In the genomic region with DNA sequence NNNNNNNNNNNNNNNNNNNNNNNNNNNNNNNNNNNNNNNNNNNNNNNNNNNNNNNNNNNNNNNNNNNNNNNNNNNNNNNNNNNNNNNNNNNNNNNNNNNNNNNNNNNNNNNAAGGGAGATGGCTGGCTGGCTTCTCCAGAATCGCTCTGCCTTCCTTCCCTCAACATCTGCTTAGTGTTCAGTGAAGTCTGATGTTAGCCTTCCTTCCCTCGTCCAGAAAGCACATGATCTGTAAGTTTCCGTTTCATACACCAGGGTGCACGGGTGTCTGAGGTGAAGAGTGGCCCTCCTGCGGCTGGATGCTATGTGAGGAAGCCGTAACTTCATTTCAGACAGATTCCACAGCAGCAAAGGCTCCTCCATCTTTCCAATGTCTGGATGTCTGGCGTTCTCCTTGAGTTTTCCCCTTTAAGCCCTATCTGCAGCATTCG, we compare ENCODE assay signal across 12 mouse cellular contexts. TPM values are rescaled to one million over a fixed set of nuclear protein-coding genes. Genes with fewer than 3 reads are reported as not detected.
DNase-seq lines count a peak whose midpoint lies in the region; ATAC-seq lines count a peak whose summit lies in the region.
"Had no signal": no experiment of that assay in that cellular context is flagged by ENCODE, and none has a peak within 500 bp of the region (broad histone marks: within the 10 kb centered on the region; RNA-seq: fewer than 3 reads in every experiment).

No protein-coding gene starts in this region.

- H3K27ac ChIP-seq in kidney, embryonic 14.5 days (ENCODE audit: low read depth, low read length) = no peak overlapping the region
- no peak overlapping the region for H3K27ac ChIP-seq in neural tube, embryonic 15.5 days (replicated peaks)
- H3K27ac ChIP-seq: hindbrain, embryonic 12.5 days had no signal

- 58% methylated on average over 8 of the region's 8 CpGs for WGBS in kidney, embryonic 14.5 days
- 78% methylated on average over 8 of the region's 8 CpGs for WGBS in neural tube, embryonic 15.5 days

- peak overlapping the region; percentile 29; the same call in 1 of the 2 replicates for H3K4me2 ChIP-seq in kidney, embryonic 14.5 days (replicated peaks; ENCODE audit: low read depth, low read length)
- no peak overlapping the region for H3K4me2 ChIP-seq in neural tube, embryonic 15.5 days
- H3K4me2 ChIP-seq: hindbrain, embryonic 12.5 days; midbrain, embryonic 11.5 days had no signal

- no peaks in the 10 kb centered on the region; the same call in 1 of the 2 replicates for H3K36me3 ChIP-seq in kidney, embryonic 14.5 days (ENCODE audit: control insufficient read depth, insufficient read depth, low read length)
- H3K36me3 ChIP-seq in neural tube, embryonic 15.5 days = no peaks in the 10 kb centered on the region
- H3K36me3 ChIP-seq: hindbrain, embryonic 12.5 days had no signal

- no peaks in the 10 kb centered on the region for H3K27me3 ChIP-seq in kidney, embryonic 14.5 days (ENCODE audit: control insufficient read depth, insufficient read depth, low read length)
- no peaks in the 10 kb centered on the region for H3K27me3 ChIP-seq in neural tube, embryonic 15.5 days (replicated peaks)
- H3K27me3 ChIP-seq: hindbrain, embryonic 12.5 days had no signal

- no peak for ATAC-seq in kidney, embryonic 14.5 days (ENCODE audit: low FRiP score, low TSS enrichment)
- peak; percentile 33 for ATAC-seq in granulocyte monocyte progenitor cell, adult 5-6 weeks (replicated peaks; ENCODE audit: poor library complexity, severe bottlenecking)
- peak; percentile 18 for ATAC-seq in megakaryocyte progenitor cell, adult 5-6 weeks (replicated peaks; ENCODE audit: poor library complexity)
- ATAC-seq in neural tube, embryonic 15.5 days (ENCODE audit: low FRiP score) = no peak
- ATAC-seq: forebrain, embryonic 16.5 days had no signal

- H3K9me3 ChIP-seq in kidney, embryonic 14.5 days (ENCODE audit: control insufficient read depth, low read length) = no peaks in the 10 kb centered on the region
- no peaks in the 10 kb centered on the region for H3K9me3 ChIP-seq in neural tube, embryonic 15.5 days (replicated peaks)
- H3K9me3 ChIP-seq: hindbrain, embryonic 12.5 days had no signal

- H3K9ac ChIP-seq in kidney, embryonic 14.5 days (ENCODE audit: low read depth, low read length) = no peak overlapping the region
- no peak overlapping the region for H3K9ac ChIP-seq in neural tube, embryonic 15.5 days (replicated peaks)
- H3K9ac ChIP-seq: hindbrain, embryonic 12.5 days had no signal

- H3K4me1 ChIP-seq in kidney, embryonic 14.5 days (ENCODE audit: control insufficient read depth, insufficient read depth, low read length) = peaks cover 11% of the 10 kb centered on the region
- H3K4me1 ChIP-seq in neural tube, embryonic 15.5 days = peaks cover 4% of the 10 kb centered on the region; the same call in 1 of the 2 replicates

- DNase-seq in kidney, adult 11 months = no peak
- peak; percentile 19 for DNase-seq in T-cell, adult 2 months (ENCODE audit: low spot score)
- DNase-seq in layer of hippocampus, adult 9-11 months = no peak
- no peak for DNase-seq in gastrocnemius, postnatal 4 days (ENCODE audit: low spot score in 2 of 2)
- DNase-seq: cerebellum, adult 2 months had no signal

- no peak overlapping the region for H3K4me3 ChIP-seq in kidney, embryonic 14.5 days (ENCODE audit: low read length)
- no peak overlapping the region for H3K4me3 ChIP-seq in neural tube, embryonic 15.5 days (replicated peaks)
- H3K4me3 ChIP-seq: hindbrain, embryonic 12.5 days had no signal

RNA-seq across cellular contexts. Expression of a gene that starts 32.1 kb away (rescaled TPM):
- polyA plus RNA-seq in kidney, embryonic 14.5 days (2014; fragmentation: Nextera tagmentation; extraction: Ambion mirVana) = 1.4 and 2.4 TPM in 2 replicates
- 0.06 TPM in 1 of 2 replicates, not detected in the other for total RNA-seq in granulocyte monocyte progenitor cell, adult 5-6 weeks (2014; fragmentation: Nextera tagmentation)
- 0.15 and 0.78 TPM in 2 replicates for total RNA-seq in granulocyte monocyte progenitor cell, adult 5-6 weeks (2017)
- total RNA-seq in megakaryocyte progenitor cell, adult 5-6 weeks (2015) = 0.86 and 1.1 TPM in 2 replicates
- total RNA-seq in megakaryocyte progenitor cell, adult 5-6 weeks (2017) = 0.81 and 0.92 TPM in 2 replicates
- 1 to 10 TPM; 3.0 to 3.8 TPM for total RNA-seq in gastrocnemius, postnatal 4 days (2021)
- 8.2 and 8.5 TPM in 2 replicates for polyA plus RNA-seq in neural tube, embryonic 15.5 days (2015; fragmentation: Nextera tagmentation; extraction: Ambion mirVana)

Comparison
In these comparisons a context has a peak if more than half of its experiments do, and no peak if none do; other contexts are left out.
1. ATAC-seq: peak in granulocyte monocyte progenitor cell, adult 5-6 weeks (single experiment) and megakaryocyte progenitor cell, adult 5-6 weeks (single experiment); none in kidney, embryonic 14.5 days (single experiment) and neural tube, embryonic 15.5 days (single experiment).